Mouse (Mus musculus) embryonic facial prominence, embryonic 15.5 days (tissue): ENCODE results near the gene Acvr1b. TPM values are rescaled to one million over a fixed set of nuclear protein-coding genes. Genes with fewer than 3 reads are reported as not detected.

Source experiments
- ATAC-seq: fragments of 200-750 bp; cut with Nextera tagmentation; 2 replicates; pipeline ENCODE4 v1.8.0; 2017; ENCODE audit warnings: low read depth, moderate TSS enrichment; ENCODE audit not compliant: insufficient number of reproducible peaks, low FRiP score, low TSS enrichment
- H3K27ac ChIP-seq: fragments of 300-500 bp; sonication (generic); replicated peaks from 2 replicates; pipeline ENCODE4 v1.5.1; 2015; ENCODE audit warnings: mild to moderate bottlenecking, inconsistent platforms
- H3K27me3 ChIP-seq: fragments of 300-500 bp; sonication (generic); 2 replicates; pipeline ENCODE4 v1.6.1; 2015; ENCODE audit warnings: inconsistent platforms
- H3K36me3 ChIP-seq: fragments of 300-500 bp; sonication (generic); 2 replicates; pipeline ENCODE4 v1.6.1; 2015; ENCODE audit warnings: mild to moderate bottlenecking, inconsistent platforms
- H3K4me1 ChIP-seq: fragments of 300-500 bp; sonication (generic); 2 replicates; pipeline ENCODE4 v1.6.1; 2015; ENCODE audit warnings: inconsistent platforms
- H3K4me2 ChIP-seq: fragments of 300-500 bp; sonication (generic); replicated peaks from 2 replicates; pipeline ENCODE4 v1.6.1; 2015; ENCODE audit warnings: mild to moderate bottlenecking, inconsistent platforms
- H3K4me3 ChIP-seq: fragments of 300-500 bp; sonication (generic); replicated peaks from 2 replicates; pipeline ENCODE4 v1.5.1; 2015; ENCODE audit warnings: mild to moderate bottlenecking, inconsistent platforms
- H3K9ac ChIP-seq: fragments of 300-500 bp; sonication (generic); 2 replicates; pipeline ENCODE4 v1.6.1; 2015; ENCODE audit warnings: inconsistent platforms
- H3K9me3 ChIP-seq: fragments of 300-500 bp; sonication (generic); replicated peaks from 2 replicates; pipeline ENCODE4 v1.6.1; 2016; ENCODE audit warnings: inconsistent platforms
- whole genome bisulfite sequencing: fragments of 180-500 bp; shearing (Covaris S2); methylation state at CpG from one replicate; pipeline ENCODE4 v1.1.7; 2015; 5-methylcytosine and 5-hydroxymethylcytosine counted together
- microRNA-seq: library from miRNA; unstranded; fragments of <30 nt; microRNA quantifications from one replicate; pipeline ENCODE4, GENCODE M21; 2016; ENCODE audit warnings: borderline number of aligned reads
- polyA plus RNA-seq: library from polyadenylated mRNA; unstranded; fragments of >200 nt; fragmentation: Nextera tagmentation; extraction: Ambion mirVana; gene quantifications from 2 replicates; pipeline ENCODE4 v1.2.1, GENCODE M21; 2015

Gene Acvr1b
- polyA plus RNA-seq, 1 experiment from 2014 or later = 11.4 TPM

DNA sequence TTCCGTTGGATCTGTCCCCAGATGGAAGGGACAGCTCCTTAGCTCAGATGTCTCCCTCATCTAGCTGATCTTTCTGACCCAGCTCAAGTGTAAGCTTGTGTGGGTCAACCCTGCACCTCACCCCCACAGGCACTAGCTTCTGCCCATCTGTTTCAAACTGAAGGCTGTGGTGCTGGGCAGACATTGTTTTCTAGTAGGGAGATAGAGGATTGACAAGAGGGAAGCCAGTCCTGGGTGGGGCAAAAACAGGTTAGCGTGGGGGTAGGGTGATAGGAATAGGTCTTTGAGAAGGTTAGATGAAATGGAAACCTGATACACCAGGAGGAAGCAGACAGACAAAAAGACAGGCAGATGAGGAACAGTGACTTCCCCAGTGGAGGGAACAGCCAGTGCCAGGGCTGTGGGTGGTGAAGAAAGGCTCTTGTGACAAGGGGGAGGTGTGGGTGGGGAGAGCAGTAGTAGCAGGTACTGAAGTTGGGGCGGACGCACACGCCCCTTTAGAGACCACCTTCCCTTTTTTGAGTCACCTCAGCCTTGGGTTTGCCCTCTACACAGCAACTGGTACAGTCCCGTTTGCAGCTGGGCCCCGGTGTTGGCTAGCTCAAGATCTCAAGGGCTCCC is 82.1 kb downstream of the Acvr1b start:
- no peak overlapping the region for H3K4me3 ChIP-seq
- H3K4me2 ChIP-seq = no peak overlapping the region

DNA sequence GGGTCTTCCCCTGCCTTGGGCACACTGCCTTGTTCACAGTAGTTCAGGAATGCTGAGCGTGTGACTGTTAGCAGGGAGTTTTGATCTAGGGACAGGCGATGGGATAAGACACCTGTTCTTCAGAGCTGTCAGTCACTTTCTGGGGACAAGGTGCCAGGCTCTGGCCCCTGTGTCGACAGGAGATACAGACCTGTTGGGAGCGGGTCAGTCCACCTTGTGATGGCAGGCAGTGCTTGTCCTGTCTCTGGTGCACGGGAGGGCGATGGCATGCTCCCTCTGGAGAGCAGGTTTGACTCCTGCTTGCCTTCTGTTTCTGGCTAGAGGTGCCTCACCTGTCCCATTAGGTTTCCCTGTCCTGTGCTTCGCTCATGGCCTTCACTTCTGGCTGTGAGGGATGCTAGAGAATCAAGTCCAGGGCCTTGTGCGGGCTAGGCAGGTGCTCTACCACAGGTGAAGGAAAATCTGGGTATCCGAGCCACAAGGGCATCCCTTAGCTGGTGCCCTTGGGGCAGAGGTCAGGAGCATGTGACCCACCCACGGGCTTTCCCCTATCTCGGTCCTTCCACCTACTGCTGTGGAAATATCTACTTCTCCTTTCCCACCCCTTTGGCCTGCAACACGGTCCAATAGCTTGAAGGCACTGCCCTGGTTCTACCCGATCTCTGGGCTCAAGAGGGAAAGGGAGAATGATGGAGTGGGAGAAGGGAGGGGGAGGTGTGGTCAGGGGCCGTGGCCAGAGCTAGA is 82.8 kb downstream of the Acvr1b start:
- Histone ChIP-seq H3K36me3 (no peaks in the 10 kb centered on the region), H3K4me2 (no peak overlapping the region), H3K27ac (no peak overlapping the region), H3K9ac (no peak overlapping the region), H3K9me3 (no peaks in the 10 kb centered on the region), H3K4me3 (no peak overlapping the region), H3K27me3 (no peaks in the 10 kb centered on the region), H3K4me1 (peaks cover 38% of the 10 kb centered on the region)
- 74% methylated on average over 14 of the region's 14 CpGs for WGBS
- ATAC-seq = no peak

More for the DNA sequence above, 82.1 kb downstream of the Acvr1b start:
- 73% methylated on average over 7 of the region's 7 CpGs for WGBS
- H3K36me3 ChIP-seq = no peaks in the 10 kb centered on the region
- H3K9me3 ChIP-seq = no peaks in the 10 kb centered on the region
- no peak overlapping the region for H3K27ac ChIP-seq
- no peaks in the 10 kb centered on the region for H3K27me3 ChIP-seq
- peaks cover 32% of the 10 kb centered on the region for H3K4me1 ChIP-seq
- no peak for ATAC-seq
- no peak overlapping the region for H3K9ac ChIP-seq

DNA sequence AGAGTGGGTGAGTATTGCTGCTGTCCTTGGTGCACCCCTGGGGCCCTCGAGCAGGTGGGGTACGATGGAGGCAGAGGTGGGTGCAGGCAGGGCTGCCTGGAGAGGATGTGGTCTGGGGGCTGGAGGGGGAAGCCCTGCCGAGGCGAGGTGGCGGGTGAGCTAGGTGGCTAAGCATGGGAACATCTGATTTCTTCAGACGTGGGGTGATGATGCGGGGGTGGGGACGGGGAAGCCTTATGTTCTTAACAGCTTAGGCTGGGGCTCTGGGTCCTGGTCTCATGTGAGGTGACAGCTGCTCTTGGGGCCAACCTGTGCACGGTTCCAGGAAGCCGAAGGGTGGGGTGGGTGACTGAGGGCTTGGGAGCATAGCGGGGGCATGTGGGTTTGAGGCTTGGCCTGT is 84.6 kb downstream of the Acvr1b start:
- no peak overlapping the region for H3K9ac ChIP-seq
- H3K9me3 ChIP-seq = no peaks in the 10 kb centered on the region
- 79% methylated on average over 11 of the region's 11 CpGs for WGBS
- no peak overlapping the region for H3K4me3 ChIP-seq
- H3K27me3 ChIP-seq = no peaks in the 10 kb centered on the region
- H3K4me1 ChIP-seq = peaks cover 53% of the 10 kb centered on the region
- no peak overlapping the region for H3K4me2 ChIP-seq
- H3K36me3 ChIP-seq = no peaks in the 10 kb centered on the region
- ATAC-seq = no peak
- no peak overlapping the region for H3K27ac ChIP-seq

DNA sequence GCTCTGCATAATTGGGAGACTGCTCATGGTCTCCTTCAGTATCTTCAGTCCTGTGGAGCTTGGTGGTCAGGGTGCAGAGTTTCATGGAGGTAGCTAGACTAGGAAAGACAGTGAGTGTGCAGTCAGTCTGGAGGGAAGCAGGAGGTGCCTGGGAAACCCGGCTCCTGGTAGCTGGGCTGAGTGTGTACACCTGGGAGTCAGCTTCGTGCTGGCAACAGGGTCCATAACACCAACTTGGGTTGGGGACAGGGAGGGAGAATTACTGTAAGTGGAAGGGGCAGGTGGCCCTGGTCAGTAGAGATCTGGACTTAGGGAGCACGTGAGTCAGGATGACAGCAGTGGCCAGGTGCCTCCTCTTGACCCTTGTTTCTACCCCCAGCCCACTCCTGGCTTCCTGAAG is 86.1 kb downstream of the Acvr1b start:
- no peaks in the 10 kb centered on the region for H3K36me3 ChIP-seq
- H3K9me3 ChIP-seq = no peaks in the 10 kb centered on the region
- H3K27me3 ChIP-seq = no peaks in the 10 kb centered on the region
- H3K9ac ChIP-seq = no peak overlapping the region
- H3K27ac ChIP-seq = peak overlapping the region; percentile 88
- H3K4me2 ChIP-seq = no peak overlapping the region
- 82% methylated on average over 3 of the region's 3 CpGs for WGBS
- H3K4me1 ChIP-seq = peaks cover 45% of the 10 kb centered on the region
- no peak overlapping the region for H3K4me3 ChIP-seq
- ATAC-seq = no peak

DNA sequence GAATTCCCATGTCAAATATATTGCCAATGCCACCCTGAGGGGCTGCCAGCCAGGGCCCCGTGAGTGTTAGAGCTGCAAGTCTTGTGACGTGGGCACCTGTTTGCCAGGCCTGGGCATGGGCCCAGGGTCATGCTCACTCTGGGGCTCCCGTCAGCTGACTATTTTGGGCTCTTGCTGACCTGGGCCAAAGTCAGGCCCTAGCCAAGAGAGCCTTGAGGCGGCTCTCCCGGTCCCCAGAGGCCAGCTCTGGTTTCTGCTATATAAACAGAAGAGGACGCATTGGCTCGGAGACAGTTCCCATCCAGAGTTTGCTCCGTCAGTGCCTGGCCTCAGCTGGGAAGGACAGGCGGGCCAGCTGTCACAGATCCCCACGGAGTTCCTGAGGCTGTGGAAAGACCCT is 86.5 kb downstream of the Acvr1b start:
- 39% methylated on average over 10 of the region's 10 CpGs for WGBS
- Histone ChIP-seq H3K36me3 (no peaks in the 10 kb centered on the region), H3K4me1 (peaks cover 45% of the 10 kb centered on the region), H3K9ac (no peak overlapping the region), H3K4me3 (no peak overlapping the region), H3K27me3 (no peaks in the 10 kb centered on the region), H3K9me3 (no peaks in the 10 kb centered on the region), H3K4me2 (no peak overlapping the region), H3K27ac (peak overlapping the region; percentile 88)
- no peak; the same call in 1 of the 2 replicates for ATAC-seq

DNA sequence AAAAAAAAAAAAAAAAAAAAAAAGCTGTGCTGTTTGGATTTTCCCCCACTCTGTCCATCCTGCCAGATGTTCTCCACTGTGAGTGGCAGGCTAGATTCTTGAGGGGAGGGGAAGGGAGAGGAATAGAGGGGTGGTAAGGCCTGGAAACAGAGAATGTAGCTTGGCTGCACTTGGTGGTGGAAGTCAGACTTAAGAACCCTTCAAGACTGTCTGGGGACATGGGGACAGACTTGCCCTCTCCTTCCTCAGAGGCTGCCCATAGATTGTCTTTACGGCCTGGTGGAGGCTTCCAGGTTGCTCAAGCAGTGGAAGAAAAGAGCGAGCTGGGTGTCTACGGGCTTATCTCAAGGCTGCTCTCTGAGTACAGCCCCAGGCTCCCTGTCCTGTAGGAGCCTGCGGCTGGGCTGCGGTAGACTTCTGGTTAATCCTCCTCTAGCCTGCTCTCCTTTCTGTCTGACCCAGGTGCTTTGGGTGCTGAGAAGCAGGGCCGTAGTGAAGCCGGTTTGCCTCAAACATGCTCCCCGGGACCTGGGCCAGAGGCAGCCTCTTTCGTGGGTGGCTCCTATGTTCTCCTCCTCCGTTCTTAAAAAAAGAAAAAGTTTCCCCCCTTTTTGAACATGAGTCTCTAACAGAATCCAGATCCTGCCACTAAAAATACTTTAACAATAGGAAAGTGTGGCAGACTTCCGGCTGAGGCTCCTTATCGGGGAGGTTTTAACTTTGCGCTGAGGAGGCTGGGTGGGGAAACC is 87.2 kb downstream of the Acvr1b start:
- 23% methylated on average over 13 of the region's 13 CpGs for WGBS
- no peak for ATAC-seq
- H3K4me2 ChIP-seq = no peak overlapping the region; the same call in 1 of the 2 replicates

DNA sequence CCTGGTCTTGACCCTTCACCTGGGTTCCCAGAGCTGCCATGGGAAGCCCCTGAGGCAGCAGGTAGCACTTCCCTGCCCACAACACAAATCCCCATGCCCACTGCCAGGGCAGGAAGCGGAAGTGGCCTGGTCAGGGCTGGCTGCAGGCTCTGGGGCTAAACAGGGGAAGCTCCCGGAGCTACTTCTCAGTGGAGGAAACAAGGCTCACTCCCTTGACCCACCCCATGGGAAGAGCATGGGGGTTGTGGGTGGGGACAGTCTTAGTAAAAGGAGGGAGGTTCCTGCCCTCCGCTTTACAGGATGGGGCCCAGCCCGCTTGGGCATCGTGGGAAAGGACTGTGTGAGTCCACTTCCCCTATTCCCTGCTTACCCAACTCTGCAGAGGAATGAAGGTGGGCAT is 88.6 kb downstream of the Acvr1b start:
- Histone ChIP-seq H3K4me1 (peaks cover 62% of the 10 kb centered on the region), H3K9me3 (no peaks in the 10 kb centered on the region), H3K9ac (no peak overlapping the region), H3K27me3 (no peaks in the 10 kb centered on the region), H3K27ac (peak overlapping the region; percentile 66; the same call in 1 of the 2 replicates), H3K4me3 (no peak overlapping the region), H3K36me3 (no peaks in the 10 kb centered on the region), H3K4me2 (no peak overlapping the region)
- WGBS = 64% methylated on average over 5 of the region's 5 CpGs
- no peak for ATAC-seq

More for the DNA sequence above, 87.2 kb downstream of the Acvr1b start:
- Histone ChIP-seq H3K9ac (no peak overlapping the region), H3K9me3 (no peaks in the 10 kb centered on the region), H3K27ac (peak overlapping the region; percentile 88), H3K4me3 (no peak overlapping the region), H3K36me3 (no peaks in the 10 kb centered on the region), H3K27me3 (no peaks in the 10 kb centered on the region), H3K4me1 (peaks cover 52% of the 10 kb centered on the region)

Small RNA genes within 50 kb of the gene (microRNA-seq; reads per million reads assigned to microRNA genes)
- gene Mir6962 = 0.86 reads per million

Other genes starting within 250 kb of the Acvr1b start
- not detected in 2 replicates for gene Gm47841, start 126.7 kb upstream of the Acvr1b start, polyA plus RNA-seq
- gene Fignl2, start 95.5 kb upstream of the Acvr1b start, polyA plus RNA-seq = 0.19 and 0.21 TPM in 2 replicates
- gene Ankrd33, start 58.3 kb upstream of the Acvr1b start, polyA plus RNA-seq = not detected in 2 replicates
- 17.5 and 19.6 TPM in 2 replicates for gene Acvrl1, start 45.5 kb upstream of the Acvr1b start, polyA plus RNA-seq
- 11.4 and 15.1 TPM in 2 replicates for gene Grasp, start 50.1 kb downstream of the Acvr1b start, polyA plus RNA-seq
- 16.0 and 16.4 TPM in 2 replicates for gene Nr4a1, start 80.2 kb downstream of the Acvr1b start, polyA plus RNA-seq
- gene Atg101, start 110.2 kb downstream of the Acvr1b start, polyA plus RNA-seq = 69.9 and 71.9 TPM in 2 replicates
- 1.3 and 1.5 TPM in 2 replicates for gene 6030408B16Rik, start 119.1 kb downstream of the Acvr1b start, polyA plus RNA-seq
- gene Krt80, start 196.1 kb downstream of the Acvr1b start, polyA plus RNA-seq = 26.9 and 33.5 TPM in 2 replicates
- gene Krt7, start 237.0 kb downstream of the Acvr1b start, polyA plus RNA-seq = 86.5 and 93.4 TPM in 2 replicates